Mouse (Mus musculus): ENCODE results near the gene Fpr-rs6. TPM values are rescaled to one million over a fixed set of nuclear protein-coding genes. Genes with fewer than 3 reads are reported as not detected.

Gene Fpr-rs6
- not detected in 2 replicates for polyA plus RNA-seq (2014; fragmentation: Nextera tagmentation; extraction: Ambion mirVana)

- no peak within 1 kb of the TSS for H3K4me3 ChIP-seq (ENCODE audit: low read depth, low read length)
- H3K4me1 ChIP-seq (replicated peaks; ENCODE audit: control insufficient read depth, insufficient read depth, low read length) = no peaks in the 10 kb centered on the region
- no peaks in the 10 kb centered on the region for H3K36me3 ChIP-seq (ENCODE audit: control insufficient read depth, insufficient read depth, low read length)
- H3K4me2 ChIP-seq (replicated peaks; ENCODE audit: low read depth, low read length) = no peak within 1 kb of the TSS
- ATAC-seq (ENCODE audit: low FRiP score) = no peak
- H3K27ac ChIP-seq (ENCODE audit: low read depth, low read length) = no peak within 1 kb of the TSS
- no peak for DNase-seq (ENCODE audit: low spot score)
- H3K9me3 ChIP-seq (ENCODE audit: control insufficient read depth, low read length) = no peaks in the 10 kb centered on the region
- no peak within 1 kb of the TSS for H3K9ac ChIP-seq (ENCODE audit: low read depth, low read length)
- no peaks in the 10 kb centered on the region for H3K27me3 ChIP-seq (ENCODE audit: control insufficient read depth, insufficient read depth, low read length)
These were observed at the start of gene Fpr-rs6 for GRCm38 (mm10) chr17:20182997-20183396. Gene Fpr-rs6, minus strand, starts transcription at chr17:20183097.

Other genes with a start within 250 kb of the Fpr-rs6 start
- not detected in 2 replicates for gene Vmn2r104, start 134.8 kb downstream of the Fpr-rs6 start, polyA plus RNA-seq (2014; fragmentation: Nextera tagmentation; extraction: Ambion mirVana)
- gene Fpr-rs7, start 68.9 kb downstream of the Fpr-rs6 start, polyA plus RNA-seq (2014; fragmentation: Nextera tagmentation; extraction: Ambion mirVana) = not detected in 2 replicates
- not detected in 2 replicates for gene Vmn2r105, start 52.0 kb upstream of the Fpr-rs6 start, polyA plus RNA-seq (2014; fragmentation: Nextera tagmentation; extraction: Ambion mirVana)
- gene Vmn2r106, start 102.5 kb upstream of the Fpr-rs6 start, polyA plus RNA-seq (2014; fragmentation: Nextera tagmentation; extraction: Ambion mirVana) = not detected in 2 replicates
- gene Vmn2r107, start 162.1 kb upstream of the Fpr-rs6 start, polyA plus RNA-seq (2014; fragmentation: Nextera tagmentation; extraction: Ambion mirVana) = not detected in 2 replicates
- gene Vmn1r224, start 231.0 kb upstream of the Fpr-rs6 start, polyA plus RNA-seq (2014; fragmentation: Nextera tagmentation; extraction: Ambion mirVana) = not detected in 2 replicates

All from hindbrain, embryonic 11.5 days (tissue).